8 mouse cellular contexts compared by ENCODE assay signal in genomic region chr15:32730839-32731238, GRCm38 (mm10).
A peak's percentile ranks its signal among the peaks of the same experiment; 100 is the strongest.
DNase-seq lines count a peak whose midpoint lies in the region; ATAC-seq lines count a peak whose summit lies in the region.

No protein-coding gene starts in this region.

- no peak overlapping the region for H3K27ac ChIP-seq in heart, embryonic 10.5 days
- no peak overlapping the region for H3K27ac ChIP-seq in heart, embryonic 11.5 days (ENCODE audit: low read depth, low read length)
- no peak overlapping the region for H3K27ac ChIP-seq in hindbrain, embryonic 13.5 days

- H3K4me3 ChIP-seq in heart, embryonic 10.5 days, result no peak overlapping the region
- no peak overlapping the region for H3K4me3 ChIP-seq in heart, embryonic 11.5 days (ENCODE audit: low read depth, low read length)
- no peak overlapping the region for H3K4me3 ChIP-seq in hindbrain, embryonic 13.5 days

- no peaks in the 10 kb centered on the region for H3K9me3 ChIP-seq in heart, embryonic 10.5 days
- no peaks in the 10 kb centered on the region for H3K9me3 ChIP-seq in heart, embryonic 11.5 days (replicated peaks; ENCODE audit: control insufficient read depth, low read length)
- no peaks in the 10 kb centered on the region for H3K9me3 ChIP-seq in hindbrain, embryonic 13.5 days

- no peaks in the 10 kb centered on the region for H3K27me3 ChIP-seq in heart, embryonic 10.5 days (ENCODE audit: insufficient read depth, poor library complexity, severe bottlenecking)
- H3K27me3 ChIP-seq in heart, embryonic 11.5 days (ENCODE audit: control insufficient read depth, insufficient read depth, low read length), result no peaks in the 10 kb centered on the region
- no peaks in the 10 kb centered on the region for H3K27me3 ChIP-seq in hindbrain, embryonic 13.5 days

- no peak overlapping the region for H3K4me2 ChIP-seq in heart, embryonic 11.5 days
- no peak overlapping the region for H3K4me2 ChIP-seq in hindbrain, embryonic 13.5 days

- H3K4me1 ChIP-seq in heart, embryonic 10.5 days, result no peaks in the 10 kb centered on the region
- no peaks in the 10 kb centered on the region for H3K4me1 ChIP-seq in heart, embryonic 11.5 days (ENCODE audit: control insufficient read depth, insufficient read depth, low read length)
- no peaks in the 10 kb centered on the region; the same call in 1 of the 2 replicates for H3K4me1 ChIP-seq in hindbrain, embryonic 13.5 days (replicated peaks)

- H3K9ac ChIP-seq in heart, embryonic 11.5 days (ENCODE audit: low read depth, low read length), result no peak overlapping the region
- H3K9ac ChIP-seq in hindbrain, embryonic 13.5 days, result no peak overlapping the region

- H3K36me3 ChIP-seq in heart, embryonic 10.5 days, result no peaks in the 10 kb centered on the region
- no peaks in the 10 kb centered on the region for H3K36me3 ChIP-seq in heart, embryonic 11.5 days (ENCODE audit: control insufficient read depth, insufficient read depth, low read length)
- H3K36me3 ChIP-seq in hindbrain, embryonic 13.5 days, result no peaks in the 10 kb centered on the region

- 26% methylated on average over 3 of the region's 3 CpGs for WGBS in heart, embryonic 10.5 days
- WGBS in heart, embryonic 11.5 days (ENCODE audit: insufficient replicate concordance), result 29% methylated on average over 3 of the region's 3 CpGs
- 42% methylated on average over 3 of the region's 3 CpGs for WGBS in hindbrain, embryonic 13.5 days

- intact Hi-C loops in left cerebral cortex, postnatal 25 days (cut with DNase I), result loop anchor here (5.0 kb wide), 2 partner anchors 484 to 1119 kb away; no protein-coding TSS in a partner anchor

- ATAC-seq in heart, embryonic 11.5 days (replicated peaks; ENCODE audit: insufficient number of reproducible peaks, low FRiP score, low TSS enrichment), result no peak
- ATAC-seq in hindbrain, embryonic 13.5 days (ENCODE audit: low FRiP score), result peak; percentile 66; the same call in 1 of the 2 replicates

- DNase-seq in heart, embryonic 10.5 days (ENCODE audit: low spot score), result peak; percentile 76
- peak; percentile 22 for DNase-seq in R1 (ENCODE audit: low read depth, low spot score)
- peak; percentile 60 for DNase-seq in embryo, embryonic 10 days (ENCODE audit: low spot score)
- peak; percentile 35 to 72 for DNase-seq in left cerebral cortex, postnatal 25 days (ENCODE audit: low spot score in 2 of 2)
- peak; percentile 59 to 64 for DNase-seq in right cerebral cortex, adult 2 months (ENCODE audit: low spot score in 2 of 2)
- DNase-seq in gastrocnemius, postnatal 10 days, result no peak
